Mouse (Mus musculus) c-Kit-positive CD71-negative TER-119-negative erythroid progenitor cells, embryonic 14.5 days (primary cell): ENCODE measurements around the gene Has3.
"Not testable (repeated sequence)": the region's sequence is repeated elsewhere in the genome, so short reads cannot be mapped to it uniquely, and the experiment has no call there.

Source experiments
- DNase-seq: peaks from one replicate; pipeline ENCODE4 v3.0.0-alpha.2; 2013; ENCODE audit warnings: low read depth

Has3 gene

GRCm38 (mm10) chr8:106870051-106870450, at the start of gene Has3:
Has3 (plus strand) TSS chr8:106870242.
- DNase-seq, result no peak

- no peak for DNase-seq
Observed at GRCm38 (mm10) chr8:106820553-106821515, 49.2 kb upstream of the Has3 start.

- DNase-seq, result no peak
Observed at GRCm38 (mm10) chr8:106828921-106829320, 41.1 kb upstream of the Has3 start.

- DNase-seq, result no peak
Observed at GRCm38 (mm10) chr8:106829526-106830045, 40.5 kb upstream of the Has3 start.

GRCm38 (mm10) chr8:106834899-106835298, 35.1 kb upstream of the Has3 start:
- DNase-seq, result no peak

- DNase-seq, result no peak
Observed at GRCm38 (mm10) chr8:106836525-106836924, 33.5 kb upstream of the Has3 start.

GRCm38 (mm10) chr8:106838803-106839202, 31.2 kb upstream of the Has3 start:
- no peak for DNase-seq

GRCm38 (mm10) chr8:106839209-106840001, 30.6 kb upstream of the Has3 start:
- no peak for DNase-seq

- no peak for DNase-seq
Observed at GRCm38 (mm10) chr8:106850034-106850433, 20.0 kb upstream of the Has3 start.

- DNase-seq, result no peak
Observed at GRCm38 (mm10) chr8:106854534-106855241, 15.4 kb upstream of the Has3 start.

- no peak for DNase-seq
Observed at GRCm38 (mm10) chr8:106855242-106855562, 14.8 kb upstream of the Has3 start.

GRCm38 (mm10) chr8:106862845-106863244, 7.2 kb upstream of the Has3 start:
- no peak for DNase-seq

- DNase-seq, result no peak
Observed at GRCm38 (mm10) chr8:106865354-106865753, 4.7 kb upstream of the Has3 start.

- no peak for DNase-seq
Observed at GRCm38 (mm10) chr8:106870537-106871327, 690 bp downstream of the Has3 start.

- DNase-seq, result no peak
Observed at GRCm38 (mm10) chr8:106871328-106871926, 1.4 kb downstream of the Has3 start.

GRCm38 (mm10) chr8:106871931-106872371, 1.9 kb downstream of the Has3 start:
- DNase-seq, result no peak

GRCm38 (mm10) chr8:106872454-106873034, 2.5 kb downstream of the Has3 start:
- no peak for DNase-seq

- no peak for DNase-seq
Observed at GRCm38 (mm10) chr8:106880121-106880707, 10.2 kb downstream of the Has3 start.

- DNase-seq, result not testable (repeated sequence)
Observed at GRCm38 (mm10) chr8:106884094-106884493, 14.1 kb downstream of the Has3 start.

GRCm38 (mm10) chr8:106884826-106885400, 14.9 kb downstream of the Has3 start:
- DNase-seq, result not testable (repeated sequence)
